Mouse (Mus musculus): Measurements from ENCODE around the gene Epb41l1.

- no peak for TF ChIP-seq ZC3H11A (IDR thresholded peaks at IDR 0.05; ENCODE audit: borderline replicate concordance, low read depth, low read length)
- no peak for TF ChIP-seq ZNF384 (IDR thresholded peaks at IDR 0.05; ENCODE audit: low read depth, low read length)
- TF ChIP-seq CHD2 (IDR thresholded peaks at IDR 0.05; ENCODE audit: low read depth, low read length) = no peak
Measured at GRCm38 (mm10) chr2:156430326-156430725, 9.6 kb downstream of the Epb41l1 start.
